Mouse (Mus musculus) embryonic facial prominence, embryonic 10.5 days (tissue): ENCODE measurements around the gene Dhdh. TPM values are rescaled to one million over a fixed set of nuclear protein-coding genes. Genes with fewer than 3 reads are reported as not detected.
"Not testable (repeated sequence)": the region's sequence is repeated elsewhere in the genome, so short reads cannot be mapped to it uniquely, and the experiment has no call there.

ENCODE experiments used
- DNase-seq: peaks from one replicate; pipeline ENCODE4 v3.0.0-alpha.2; 2017; ENCODE audit warnings: low spot score
- H3K27ac ChIP-seq: fragments of 300-500 bp; sonication (generic); replicated peaks from 2 replicates; pipeline ENCODE4 v1.5.1; 2016; ENCODE audit warnings: mild to moderate bottlenecking
- H3K27me3 ChIP-seq: fragments of 300-500 bp; sonication (generic); replicated peaks from 2 replicates; pipeline ENCODE4 v1.6.1; 2016; ENCODE audit warnings: low read depth, mild to moderate bottlenecking; ENCODE audit not compliant: poor library complexity, severe bottlenecking
- H3K36me3 ChIP-seq: fragments of 300-500 bp; sonication (generic); replicated peaks from 2 replicates; pipeline ENCODE4 v1.6.1; 2016; ENCODE audit warnings: mild to moderate bottlenecking, moderate library complexity
- H3K4me1 ChIP-seq: fragments of 300-500 bp; sonication (generic); 2 replicates; pipeline ENCODE4 v1.6.1; 2016
- H3K4me3 ChIP-seq: fragments of 300-500 bp; sonication (generic); 2 replicates; pipeline ENCODE4 v1.5.1; 2016; ENCODE audit warnings: mild to moderate bottlenecking, moderate library complexity
- H3K9me3 ChIP-seq: fragments of 300-500 bp; sonication (generic); 2 replicates; pipeline ENCODE4 v1.6.1; 2016; ENCODE audit warnings: mild to moderate bottlenecking
- WGBS: fragments of 180-500 bp; shearing (Covaris S2); methylation state at CpG from one replicate; pipeline ENCODE4 v1.1.7; 2016; 5-methylcytosine and 5-hydroxymethylcytosine counted together
- polyA plus RNA-seq: library from polyadenylated mRNA; unstranded; fragments of >200 nt; fragmentation: Nextera tagmentation; extraction: Ambion mirVana; gene quantifications from 2 replicates; pipeline ENCODE4 v1.2.1, GENCODE M21; 2016

Dhdh gene
- polyA plus RNA-seq = 5.7 and 7.4 TPM in 2 replicates

GRCm38 (mm10) chr7:45488293-45489204, at the start of gene Dhdh:
TSS of gene Dhdh (minus strand) at chr7:45488805.
- WGBS = 6% methylated on average over 38 of the region's 38 CpGs

GRCm38 (mm10) chr7:45537602-45538001, 49.0 kb upstream of the Dhdh start:
- peak overlapping the region; percentile 72; the same call in 1 of the 2 replicates for H3K27ac ChIP-seq
- no peaks in the 10 kb centered on the region for H3K36me3 ChIP-seq
- H3K4me3 ChIP-seq = peak overlapping the region; percentile 62
- 76% methylated on average over 10 of the region's 10 CpGs for WGBS
- no peaks in the 10 kb centered on the region for H3K9me3 ChIP-seq
- H3K27me3 ChIP-seq = no peaks in the 10 kb centered on the region; the same call in 1 of the 2 replicates
- no peak for DNase-seq
- H3K4me1 ChIP-seq = peaks cover 17% of the 10 kb centered on the region

More at GRCm38 (mm10) chr7:45488293-45489204, at the start of gene Dhdh:
- H3K4me3 ChIP-seq = peak within 1 kb of the TSS; percentile 68
- H3K27ac ChIP-seq = peak within 1 kb of the TSS; percentile 90
- peaks cover 45% of the 10 kb centered on the region for H3K4me1 ChIP-seq
- H3K36me3 ChIP-seq = peaks cover 25% of the 10 kb centered on the region
- no peaks in the 10 kb centered on the region for H3K9me3 ChIP-seq
- peak; percentile 80 for DNase-seq
- no peaks in the 10 kb centered on the region for H3K27me3 ChIP-seq

GRCm38 (mm10) chr7:45535676-45536075, 47.1 kb upstream of the Dhdh start:
- Histone ChIP-seq H3K27me3 (no peaks in the 10 kb centered on the region; the same call in 1 of the 2 replicates), H3K36me3 (no peaks in the 10 kb centered on the region), H3K4me1 (peaks cover 17% of the 10 kb centered on the region), H3K27ac (no peak overlapping the region), H3K9me3 (no peaks in the 10 kb centered on the region), H3K4me3 (no peak overlapping the region)
- 75% methylated on average over 1 of the region's 1 CpGs for whole genome bisulfite sequencing
- no peak for DNase-seq

GRCm38 (mm10) chr7:45530643-45531042, 42.0 kb upstream of the Dhdh start:
- Histone ChIP-seq H3K4me3 (0 out of 2 replicates have a peak overlapping the region, but pooled peaks have one; percentile 23), H3K9me3 (no peaks in the 10 kb centered on the region), H3K27ac (peak overlapping the region; percentile 57; the same call in 1 of the 2 replicates), H3K36me3 (no peaks in the 10 kb centered on the region), H3K27me3 (no peaks in the 10 kb centered on the region), H3K4me1 (peaks cover 20% of the 10 kb centered on the region)
- DNase-seq = no peak
- 78% methylated on average over 2 of the region's 2 CpGs for WGBS

GRCm38 (mm10) chr7:45529461-45529860, 40.9 kb upstream of the Dhdh start:
- WGBS = 18% methylated on average over 6 of the region's 6 CpGs
- peak overlapping the region; percentile 71 for H3K27ac ChIP-seq
- H3K4me1 ChIP-seq = peaks cover 32% of the 10 kb centered on the region
- no peaks in the 10 kb centered on the region for H3K27me3 ChIP-seq
- peaks cover 4% of the 10 kb centered on the region for H3K36me3 ChIP-seq
- DNase-seq = no peak
- H3K4me3 ChIP-seq = no peak overlapping the region; the same call in 1 of the 2 replicates
- H3K9me3 ChIP-seq = no peaks in the 10 kb centered on the region

GRCm38 (mm10) chr7:45527169-45527568, 38.6 kb upstream of the Dhdh start:
- H3K27ac ChIP-seq, DNase-seq, H3K4me3 ChIP-seq, H3K9me3 ChIP-seq, H3K27me3 ChIP-seq: not testable (repeated sequence)
- Histone ChIP-seq H3K4me1 (peaks cover 48% of the 10 kb centered on the region), H3K36me3 (peaks cover 22% of the 10 kb centered on the region)
- 88% methylated on average over 6 of the region's 6 CpGs for WGBS

GRCm38 (mm10) chr7:45526474-45527120, 38.0 kb upstream of the Dhdh start:
- no peaks in the 10 kb centered on the region for H3K9me3 ChIP-seq
- peaks cover 22% of the 10 kb centered on the region for H3K36me3 ChIP-seq
- peaks cover 53% of the 10 kb centered on the region for H3K4me1 ChIP-seq
- 24% methylated on average over 7 of the region's 7 CpGs for WGBS
- H3K4me3 ChIP-seq = peak overlapping the region; percentile 96
- peak overlapping the region; percentile 95 for H3K27ac ChIP-seq
- no peak for DNase-seq
- no peaks in the 10 kb centered on the region for H3K27me3 ChIP-seq

GRCm38 (mm10) chr7:45525809-45526473, 37.3 kb upstream of the Dhdh start, which contains the start of the genes Ppp1r15a and Plekha4:
TSS of gene Ppp1r15a (minus strand) at chr7:45526268.
TSS of gene Plekha4 (plus strand) at chr7:45526330.
- Histone ChIP-seq H3K27me3 (no peaks in the 10 kb centered on the region), H3K4me3 (peak within 1 kb of the TSS; percentile 96), H3K36me3 (peaks cover 22% of the 10 kb centered on the region), H3K9me3 (no peaks in the 10 kb centered on the region), H3K27ac (peak within 1 kb of the TSS; percentile 95), H3K4me1 (peaks cover 53% of the 10 kb centered on the region)
- WGBS = under 1% methylated on average over 54 of the region's 54 CpGs
- DNase-seq = peak; percentile 95

GRCm38 (mm10) chr7:45524841-45525621, 36.4 kb upstream of the Dhdh start:
- H3K4me1 ChIP-seq = peaks cover 46% of the 10 kb centered on the region
- no peaks in the 10 kb centered on the region for H3K27me3 ChIP-seq
- DNase-seq = no peak
- 32% methylated on average over 12 of the region's 12 CpGs for WGBS
- peak overlapping the region; percentile 96 for H3K4me3 ChIP-seq
- peaks cover 22% of the 10 kb centered on the region for H3K36me3 ChIP-seq
- H3K27ac ChIP-seq = peak overlapping the region; percentile 95
- no peaks in the 10 kb centered on the region for H3K9me3 ChIP-seq

- no peak for DNase-seq
Observed at GRCm38 (mm10) chr7:45523678-45524170, 35.1 kb upstream of the Dhdh start.

GRCm38 (mm10) chr7:45522957-45523676, 34.5 kb upstream of the Dhdh start:
- no peak for DNase-seq
- 70% methylated on average over 18 of the region's 18 CpGs for whole genome bisulfite sequencing
- peaks cover 33% of the 10 kb centered on the region for H3K4me1 ChIP-seq
- no peak overlapping the region for H3K27ac ChIP-seq
- H3K27me3 ChIP-seq = no peaks in the 10 kb centered on the region
- H3K36me3 ChIP-seq = peaks cover 22% of the 10 kb centered on the region
- H3K9me3 ChIP-seq = no peaks in the 10 kb centered on the region
- H3K4me3 ChIP-seq = peak overlapping the region; percentile 35; the same call in 1 of the 2 replicates

More at GRCm38 (mm10) chr7:45523678-45524170, 35.1 kb upstream of the Dhdh start:
- Histone ChIP-seq H3K27ac (no peak overlapping the region), H3K4me1 (peaks cover 33% of the 10 kb centered on the region), H3K4me3 (peak overlapping the region; percentile 35), H3K27me3 (no peaks in the 10 kb centered on the region), H3K9me3 (no peaks in the 10 kb centered on the region), H3K36me3 (peaks cover 22% of the 10 kb centered on the region)
- WGBS = 86% methylated on average over 13 of the region's 13 CpGs
